Mouse (Mus musculus) intestine, postnatal 0 days (tissue): Measurements from ENCODE around the gene Usb1. TPM values are rescaled to one million over a fixed set of nuclear protein-coding genes. Genes with fewer than 3 reads are reported as not detected.

Source experiments
- ATAC-seq: fragments of 200-750 bp; cut with Nextera tagmentation; 2 replicates; pipeline ENCODE4 v1.8.0; 2017; ENCODE audit warnings: mild to moderate bottlenecking, moderate TSS enrichment, moderate library complexity
- H3K27ac ChIP-seq: fragments of 300-500 bp; sonication (generic); 2 replicates; pipeline ENCODE4 v1.5.1; 2014; ENCODE audit warnings: mild to moderate bottlenecking, low read depth, low read length, moderate library complexity
- H3K27me3 ChIP-seq: fragments of 300-500 bp; sonication (generic); replicated peaks from 2 replicates; pipeline ENCODE4 v1.6.1; 2014; ENCODE audit warnings: low read length, mixed read lengths; ENCODE audit not compliant: control insufficient read depth, insufficient read depth
- H3K36me3 ChIP-seq: fragments of 300-500 bp; sonication (generic); 2 replicates; pipeline ENCODE4 v1.6.1; 2014; ENCODE audit warnings: mild to moderate bottlenecking, moderate library complexity; ENCODE audit not compliant: control insufficient read depth, insufficient read depth
- H3K4me1 ChIP-seq: fragments of 300-500 bp; sonication (generic); replicated peaks from 2 replicates; pipeline ENCODE4 v1.6.1; 2014; ENCODE audit warnings: antibody characterized with exemption, low read length, mixed read lengths; ENCODE audit not compliant: control insufficient read depth, insufficient read depth
- H3K4me2 ChIP-seq: fragments of 300-500 bp; sonication (generic); replicated peaks from 2 replicates; pipeline ENCODE4 v1.6.1; 2014; ENCODE audit warnings: low read depth, mild to moderate bottlenecking, moderate library complexity
- H3K4me3 ChIP-seq: fragments of 300-500 bp; sonication (generic); 2 replicates; pipeline ENCODE4 v1.5.1; 2014; ENCODE audit warnings: low read depth, low read length
- H3K9ac ChIP-seq: fragments of 300-500 bp; sonication (generic); 2 replicates; pipeline ENCODE4 v1.6.1; 2014; ENCODE audit warnings: mild to moderate bottlenecking, low read depth, low read length
- H3K9me3 ChIP-seq: fragments of 300-500 bp; sonication (generic); 2 replicates; pipeline ENCODE4 v1.6.1; 2016; ENCODE audit warnings: mixed run types; ENCODE audit not compliant: control insufficient read depth
- CTCF ChIP-seq: sonication (generic); IDR thresholded peaks from 2 replicates; pipeline ENCODE4 v1.5.1; 2016; ENCODE audit warnings: low read depth, mild to moderate bottlenecking, control low read depth, antibody characterized with exemption, moderate library complexity
- WGBS: fragments of 180-500 bp; shearing (Covaris S2); extraction: QIAGEN DNeasy Blood & Tissue Kit; methylation state at CpG from one replicate; pipeline ENCODE4 v1.1.7; 2014; 5-methylcytosine and 5-hydroxymethylcytosine counted together
- polyA plus RNA-seq: library from polyadenylated mRNA; unstranded; fragments of >200 nt; fragmentation: Nextera tagmentation; extraction: Ambion mirVana; gene quantifications from 2 replicates; pipeline ENCODE4 v1.2.1, GENCODE M21; 2015

The Usb1 gene
- polyA plus RNA-seq, 1 experiment from 2014 or later = 22.3 TPM

- no peaks in the 10 kb centered on the region for H3K9me3 ChIP-seq
- H3K27me3 ChIP-seq = no peaks in the 10 kb centered on the region
- H3K27ac ChIP-seq = no peak overlapping the region
- H3K36me3 ChIP-seq = no peaks in the 10 kb centered on the region
- peaks cover 6% of the 10 kb centered on the region; the same call in 1 of the 2 replicates for H3K4me1 ChIP-seq
- H3K4me3 ChIP-seq = no peak overlapping the region
- no peak overlapping the region for H3K4me2 ChIP-seq
- 60% methylated on average over 6 of the region's 6 CpGs for WGBS
- ATAC-seq = no peak
- no peak for TF ChIP-seq CTCF
- no peak overlapping the region for H3K9ac ChIP-seq
These were observed 30.2 kb downstream of the Usb1 start for GRCm38 (mm10) chr8:95362272-95362671.

DNA sequence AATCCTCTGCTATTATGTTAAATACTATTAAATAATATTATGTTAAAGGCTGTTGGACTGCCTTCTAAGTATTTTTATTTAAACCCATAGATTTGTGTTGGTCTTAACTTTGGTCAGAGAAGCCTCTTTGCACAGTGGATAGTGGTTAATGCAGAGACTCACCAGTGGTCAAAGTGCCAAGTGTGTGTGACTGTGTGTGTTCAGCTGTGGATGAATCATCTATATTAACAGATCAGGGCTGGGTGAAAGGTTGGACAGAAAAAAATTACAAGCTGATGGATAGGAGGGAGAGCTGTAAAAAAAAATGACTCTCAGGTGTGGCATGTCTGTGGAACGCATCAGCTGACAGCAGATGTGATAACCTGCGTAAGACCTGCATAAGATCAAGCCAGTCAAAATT, 31.8 kb downstream of the Usb1 start:
- Histone ChIP-seq H3K4me3 (no peak overlapping the region), H3K9me3 (no peaks in the 10 kb centered on the region), H3K36me3 (no peaks in the 10 kb centered on the region), H3K4me1 (peaks cover 3% of the 10 kb centered on the region; the same call in 1 of the 2 replicates), H3K27ac (peak overlapping the region; percentile 31), H3K9ac (no peak overlapping the region), H3K27me3 (no peaks in the 10 kb centered on the region), H3K4me2 (no peak overlapping the region)
- TF ChIP-seq CTCF = no peak
- 44% methylated on average over 2 of the region's 2 CpGs for WGBS
- ATAC-seq = peak; percentile 84

- H3K9me3 ChIP-seq = no peaks in the 10 kb centered on the region
- peak overlapping the region; percentile 15; the same call in 1 of the 2 replicates for H3K27ac ChIP-seq
- TF ChIP-seq CTCF = no peak
- H3K36me3 ChIP-seq = peaks cover 22% of the 10 kb centered on the region; the same call in 1 of the 2 replicates
- H3K9ac ChIP-seq = peak overlapping the region; percentile 17; the same call in 1 of the 2 replicates
- peak overlapping the region; percentile 16; the same call in 1 of the 2 replicates for H3K4me3 ChIP-seq
- no peaks in the 10 kb centered on the region for H3K27me3 ChIP-seq
- H3K4me2 ChIP-seq = peak overlapping the region; percentile 57
- no peaks in the 10 kb centered on the region; the same call in 1 of the 2 replicates for H3K4me1 ChIP-seq
- 48% methylated on average over 20 of the region's 20 CpGs for WGBS
- peak; percentile 61 for ATAC-seq
These were observed 37.7 kb downstream of the Usb1 start for GRCm38 (mm10) chr8:95369581-95370326.

- Histone ChIP-seq H3K9me3 (no peaks in the 10 kb centered on the region), H3K4me2 (no peak overlapping the region), H3K4me3 (no peak overlapping the region), H3K4me1 (no peaks in the 10 kb centered on the region; the same call in 1 of the 2 replicates), H3K36me3 (peaks cover 22% of the 10 kb centered on the region; the same call in 1 of the 2 replicates), H3K27me3 (no peaks in the 10 kb centered on the region), H3K9ac (no peak overlapping the region), H3K27ac (no peak overlapping the region)
- WGBS = 56% methylated on average over 12 of the region's 12 CpGs
- no peak for ATAC-seq
- TF ChIP-seq CTCF = no peak
These were observed 41.4 kb downstream of the Usb1 start for GRCm38 (mm10) chr8:95373389-95374002.

DNA sequence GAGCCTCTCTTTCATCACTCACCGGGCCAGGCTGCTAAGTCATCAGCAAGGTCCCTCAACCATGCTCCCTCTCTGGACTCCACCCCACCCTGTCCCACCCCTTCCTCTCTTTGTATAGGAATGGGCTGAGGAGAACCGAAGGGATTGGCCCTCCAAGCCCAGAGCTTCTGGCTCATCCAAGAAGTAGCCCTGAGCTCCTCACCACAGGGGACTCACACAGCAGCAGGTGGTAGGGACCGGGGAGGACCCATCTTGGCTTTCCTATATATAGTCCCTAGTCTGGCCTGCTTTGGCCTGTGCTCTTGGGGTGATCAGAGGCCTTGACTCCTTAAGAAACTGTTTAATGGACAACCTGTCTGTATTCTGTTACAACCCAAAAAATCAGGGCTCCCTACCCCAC, 42.3 kb downstream of the Usb1 start:
- Histone ChIP-seq H3K4me1 (no peaks in the 10 kb centered on the region; the same call in 1 of the 2 replicates), H3K4me3 (no peak overlapping the region), H3K27me3 (no peaks in the 10 kb centered on the region), H3K9me3 (no peaks in the 10 kb centered on the region), H3K36me3 (peaks cover 20% of the 10 kb centered on the region; the same call in 1 of the 2 replicates), H3K4me2 (no peak overlapping the region), H3K27ac (no peak overlapping the region), H3K9ac (no peak overlapping the region)
- 72% methylated on average over 3 of the region's 3 CpGs for WGBS
- TF ChIP-seq CTCF = no peak
- no peak for ATAC-seq

DNA sequence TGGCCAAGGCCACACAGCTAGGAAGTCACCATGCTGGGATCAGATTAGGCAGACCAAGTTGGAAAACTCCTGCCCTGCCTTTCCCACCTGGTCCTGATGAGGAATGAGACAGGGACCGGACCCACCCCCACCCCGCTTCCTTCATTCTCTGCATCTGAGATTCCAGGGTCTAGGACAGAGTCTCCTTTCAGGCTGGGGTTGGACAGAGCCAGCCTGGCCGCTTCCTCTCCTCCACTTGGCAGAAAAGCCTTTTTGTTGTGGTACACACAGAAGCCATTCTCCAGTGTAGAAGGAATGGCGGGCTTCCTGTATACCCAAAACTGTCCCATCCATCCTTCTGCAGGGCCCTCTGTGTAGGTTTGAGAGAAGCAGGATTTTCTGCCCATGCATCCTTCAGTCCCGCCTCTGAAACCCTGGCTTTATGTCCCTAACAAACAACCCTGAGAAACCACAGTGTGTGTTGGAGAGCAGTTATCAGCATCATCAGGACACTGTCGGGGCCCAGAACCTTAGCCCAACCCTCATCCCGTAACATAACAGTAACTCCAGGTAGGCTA, 43.4 kb downstream of the Usb1 start:
- Histone ChIP-seq H3K9ac (no peak overlapping the region), H3K4me2 (no peak overlapping the region), H3K4me3 (no peak overlapping the region), H3K36me3 (peaks cover 10% of the 10 kb centered on the region; the same call in 1 of the 2 replicates), H3K4me1 (no peaks in the 10 kb centered on the region; the same call in 1 of the 2 replicates), H3K27ac (no peak overlapping the region), H3K27me3 (no peaks in the 10 kb centered on the region), H3K9me3 (no peaks in the 10 kb centered on the region)
- WGBS = 76% methylated on average over 7 of the region's 7 CpGs
- TF ChIP-seq CTCF = no peak
- no peak for ATAC-seq
